Mouse (Mus musculus) stomach, postnatal 0 days (tissue): Measurements from ENCODE around the gene Wfdc3. TPM values are rescaled to one million over a fixed set of nuclear protein-coding genes. Genes with fewer than 3 reads are reported as not detected.

Experiments used
- ATAC-seq: fragments of 200-750 bp; cut with Nextera tagmentation; 2 replicates; pipeline ENCODE4 v1.8.0; 2017; ENCODE audit not compliant: low FRiP score, low TSS enrichment
- DNase-seq: peaks from one replicate; pipeline ENCODE4 v3.0.0-alpha.2; 2016; ENCODE audit warnings: low spot score
- H3K27ac ChIP-seq: fragments of 300-500 bp; sonication (generic); replicated peaks from 2 replicates; pipeline ENCODE4 v1.5.1; 2014; ENCODE audit warnings: mild to moderate bottlenecking, control low read depth
- H3K27me3 ChIP-seq: fragments of 300-500 bp; sonication (generic); 2 replicates; pipeline ENCODE4 v1.6.1; 2014; ENCODE audit warnings: low read length; ENCODE audit not compliant: control insufficient read depth, insufficient read depth
- H3K36me3 ChIP-seq: fragments of 300-500 bp; sonication (generic); 2 replicates; pipeline ENCODE4 v1.6.1; 2014; ENCODE audit warnings: low read length, mixed read lengths; ENCODE audit not compliant: control insufficient read depth, insufficient read depth
- H3K4me1 ChIP-seq: fragments of 300-500 bp; sonication (generic); replicated peaks from 2 replicates; pipeline ENCODE4 v1.6.1; 2014; ENCODE audit warnings: antibody characterized with exemption; ENCODE audit not compliant: control insufficient read depth, insufficient read depth
- H3K4me2 ChIP-seq: fragments of 300-500 bp; sonication (generic); replicated peaks from 2 replicates; pipeline ENCODE4 v1.6.1; 2014; ENCODE audit warnings: low read depth, mild to moderate bottlenecking, control low read depth, moderate library complexity
- H3K4me3 ChIP-seq: fragments of 300-500 bp; sonication (generic); 2 replicates; pipeline ENCODE4 v1.5.1; 2014; ENCODE audit warnings: low read depth, low read length, control low read depth
- H3K9ac ChIP-seq: fragments of 300-500 bp; sonication (generic); 2 replicates; pipeline ENCODE4 v1.6.1; 2014; ENCODE audit warnings: mild to moderate bottlenecking, low read length, control low read depth, mixed read lengths
- H3K9me3 ChIP-seq: fragments of 300-500 bp; sonication (generic); 2 replicates; pipeline ENCODE4 v1.6.1; 2016; ENCODE audit warnings: low read length; ENCODE audit not compliant: control insufficient read depth
- CTCF ChIP-seq: IDR thresholded peaks from 2 replicates; pipeline ENCODE4 v1.5.1; 2016; ENCODE audit warnings: antibody characterized with exemption, low read depth, mild to moderate bottlenecking, moderate library complexity
- EP300 ChIP-seq: optimal IDR thresholded peaks from 2 replicates; pipeline ENCODE3; 2016; ENCODE audit warnings: antibody characterized with exemption
- WGBS: fragments of 180-500 bp; shearing (Covaris S2); extraction: QIAGEN DNeasy Blood & Tissue Kit; methylation state at CpG from one replicate; pipeline ENCODE4 v1.1.7; 2014; 5-methylcytosine and 5-hydroxymethylcytosine counted together
- polyA plus RNA-seq: library from polyadenylated mRNA; unstranded; fragments of >200 nt; fragmentation: Nextera tagmentation; extraction: Ambion mirVana; gene quantifications from 2 replicates; pipeline ENCODE4 v1.2.1, GENCODE M21; 2015

Gene Wfdc3
- polyA plus RNA-seq, 1 experiment from 2014 or later = 1.4 TPM

GRCm38 (mm10) chr2:164705991-164706390 lies 39.7 kb downstream of the Wfdc3 start:
- DNase-seq (no peak), ATAC-seq (no peak)
- Histone ChIP-seq H3K4me1 (no peaks in the 10 kb centered on the region), H3K9me3 (no peaks in the 10 kb centered on the region), H3K4me3 (no peak overlapping the region), H3K27me3 (no peaks in the 10 kb centered on the region), H3K36me3 (no peaks in the 10 kb centered on the region), H3K4me2 (no peak overlapping the region), H3K9ac (no peak overlapping the region), H3K27ac (no peak overlapping the region)
- no peak for TF ChIP-seq CTCF
- TF ChIP-seq EP300 = no peak
- 91% methylated on average over 14 of the region's 14 CpGs for WGBS

DNA sequence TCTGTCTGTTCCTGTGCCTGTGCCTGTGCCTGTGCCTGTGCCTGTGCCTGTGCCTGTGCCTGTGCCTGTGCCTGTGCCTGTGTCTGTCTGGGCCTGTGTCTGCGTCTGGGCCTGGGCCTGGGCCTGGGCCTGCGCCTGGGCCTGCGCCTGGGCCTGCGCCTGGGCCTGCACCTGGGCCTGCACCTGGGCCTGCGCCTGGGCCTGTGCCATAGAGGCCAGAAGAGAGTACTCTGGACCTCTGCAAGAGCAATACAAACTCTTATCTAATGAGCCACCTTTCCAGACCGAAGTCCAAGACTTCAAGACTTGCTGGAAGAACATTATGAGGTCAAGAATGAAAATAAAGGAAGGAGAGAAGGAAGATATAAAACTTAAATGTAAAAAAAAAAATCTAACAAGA lies 40.4 kb downstream of the Wfdc3 start:
- ATAC-seq (no peak), DNase-seq (no peak)
- Histone ChIP-seq H3K27me3 (no peaks in the 10 kb centered on the region), H3K9ac (no peak overlapping the region), H3K36me3 (no peaks in the 10 kb centered on the region), H3K4me1 (no peaks in the 10 kb centered on the region), H3K4me3 (no peak overlapping the region), H3K9me3 (no peaks in the 10 kb centered on the region), H3K27ac (no peak overlapping the region), H3K4me2 (no peak overlapping the region)
- 93% methylated on average over 6 of the region's 6 CpGs for WGBS
- no peak for TF ChIP-seq EP300
- TF ChIP-seq CTCF = no peak

GRCm38 (mm10) chr2:164704235-164704634 lies 41.5 kb downstream of the Wfdc3 start:
- H3K36me3 ChIP-seq = no peaks in the 10 kb centered on the region
- H3K4me2 ChIP-seq = no peak overlapping the region
- no peaks in the 10 kb centered on the region for H3K27me3 ChIP-seq
- ATAC-seq (no peak), DNase-seq (no peak)
- H3K27ac ChIP-seq = no peak overlapping the region
- no peak overlapping the region for H3K9ac ChIP-seq
- TF ChIP-seq CTCF (no peak), EP300 (no peak)
- WGBS = 83% methylated on average over 5 of the region's 5 CpGs
- no peak overlapping the region for H3K4me3 ChIP-seq
- H3K4me1 ChIP-seq = no peaks in the 10 kb centered on the region
- H3K9me3 ChIP-seq = no peaks in the 10 kb centered on the region

- Histone ChIP-seq H3K27me3 (no peaks in the 10 kb centered on the region), H3K4me1 (no peaks in the 10 kb centered on the region), H3K9me3 (no peaks in the 10 kb centered on the region), H3K4me3 (no peak overlapping the region), H3K27ac (no peak overlapping the region), H3K4me2 (no peak overlapping the region), H3K9ac (no peak overlapping the region), H3K36me3 (no peaks in the 10 kb centered on the region)
- no peak for TF ChIP-seq CTCF
- no peak for TF ChIP-seq EP300
- 63% methylated on average over 5 of the region's 5 CpGs for WGBS
- ATAC-seq = no peak
- no peak for DNase-seq
Measured at GRCm38 (mm10) chr2:164701761-164702160, 44.0 kb downstream of the Wfdc3 start.

DNA sequence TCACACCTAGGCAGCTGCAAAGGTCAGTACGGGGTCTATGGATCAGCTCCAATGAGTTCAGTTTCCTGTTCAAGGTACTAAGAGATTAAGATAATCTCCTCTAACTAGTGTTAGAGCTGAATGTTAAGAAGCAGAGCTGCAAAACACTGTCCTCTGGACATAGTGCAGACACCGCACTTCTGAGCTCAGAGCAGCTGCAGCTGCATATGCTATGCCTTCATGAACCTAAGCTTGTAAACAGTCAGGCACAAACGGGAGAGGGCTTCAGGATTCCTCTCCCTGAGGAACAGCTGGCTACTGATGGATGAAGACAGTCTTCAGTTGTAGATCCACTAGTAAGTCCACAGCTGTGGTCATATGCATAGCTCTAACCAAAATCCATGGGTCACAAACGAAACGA lies 44.8 kb downstream of the Wfdc3 start:
- 37% methylated on average over 5 of the region's 5 CpGs for WGBS
- Histone ChIP-seq H3K9me3 (no peaks in the 10 kb centered on the region), H3K4me1 (no peaks in the 10 kb centered on the region), H3K9ac (no peak overlapping the region), H3K27me3 (no peaks in the 10 kb centered on the region), H3K36me3 (no peaks in the 10 kb centered on the region), H3K27ac (no peak overlapping the region), H3K4me2 (no peak overlapping the region), H3K4me3 (no peak overlapping the region)
- DNase-seq = no peak
- no peak for ATAC-seq
- no peak for TF ChIP-seq CTCF
- no peak for TF ChIP-seq EP300

GRCm38 (mm10) chr2:164698201-164698600 lies 47.5 kb downstream of the Wfdc3 start, which contains the start of gene Spint4:
Spint4 (plus strand) TSS chr2:164698501.
- Histone ChIP-seq H3K27ac (no peak within 1 kb of the TSS), H3K9me3 (no peaks in the 10 kb centered on the region), H3K36me3 (no peaks in the 10 kb centered on the region), H3K4me3 (no peak within 1 kb of the TSS), H3K9ac (no peak within 1 kb of the TSS), H3K4me1 (no peaks in the 10 kb centered on the region), H3K27me3 (no peaks in the 10 kb centered on the region), H3K4me2 (no peak within 1 kb of the TSS)
- DNase-seq = no peak
- TF ChIP-seq CTCF = no peak
- TF ChIP-seq EP300 = no peak
- 66% methylated on average over 4 of the region's 4 CpGs for WGBS
- ATAC-seq = no peak
